Mouse (Mus musculus): ENCODE measurements around the gene Slc6a6. TPM values are rescaled to one million over a fixed set of nuclear protein-coding genes. Genes with fewer than 3 reads are reported as not detected.

The Slc6a6 gene
- total RNA-seq, 2 experiments from 2014 or later, result 21.3 to 34.0 TPM

GRCm38 (mm10) chr6:91694610-91695009 is 10.8 kb downstream of the Slc6a6 start:
- ATAC-seq (replicated peaks; ENCODE audit: low FRiP score, low TSS enrichment, poor library complexity, severe bottlenecking), result no peak

GRCm38 (mm10) chr6:91698831-91699230 is 15.0 kb downstream of the Slc6a6 start:
- 0 out of 2 replicates have a peak, but pooled peaks have one; percentile 35 for ATAC-seq (replicated peaks; ENCODE audit: low FRiP score, low TSS enrichment, poor library complexity, severe bottlenecking)

DNA sequence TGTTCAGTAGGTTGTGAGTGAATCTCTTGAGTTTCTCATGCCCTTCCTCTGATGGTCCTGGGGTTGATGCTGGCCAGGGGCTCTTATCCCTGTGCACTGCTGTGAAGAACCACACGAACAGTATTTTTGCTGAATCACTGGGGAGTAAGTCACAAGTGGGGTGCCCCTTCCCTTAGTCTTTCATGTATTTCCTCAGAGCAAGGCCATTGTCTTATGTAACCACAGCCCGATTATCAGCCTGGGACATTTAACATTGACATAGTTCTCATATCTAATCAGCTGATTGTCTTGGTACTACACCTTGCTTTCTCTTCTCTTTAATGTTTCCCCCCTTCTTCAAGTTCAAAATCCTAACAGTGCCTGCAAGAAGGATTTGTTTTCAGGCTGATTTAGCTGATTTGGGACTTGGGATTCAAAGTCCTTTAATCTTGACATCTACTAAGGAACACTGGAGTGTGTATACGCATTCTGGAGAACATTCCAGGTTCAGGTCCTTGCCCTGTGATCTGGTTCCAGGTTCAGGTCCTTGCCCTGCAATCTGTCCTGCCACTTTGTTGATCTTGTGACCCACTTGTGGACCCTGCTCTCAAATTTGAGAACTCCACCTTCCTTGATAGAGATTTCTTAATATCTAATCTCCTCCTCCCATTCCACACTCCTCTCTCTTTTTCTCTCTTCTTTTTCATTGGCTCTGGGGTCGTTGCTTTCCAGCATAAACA is 15.8 kb downstream of the Slc6a6 start:
- peak; percentile 67 for ATAC-seq (replicated peaks; ENCODE audit: low FRiP score, low TSS enrichment, poor library complexity, severe bottlenecking)

- ATAC-seq (replicated peaks; ENCODE audit: low FRiP score, low TSS enrichment, poor library complexity, severe bottlenecking), result no peak
These were observed 17.2 kb downstream of the Slc6a6 start for GRCm38 (mm10) chr6:91700823-91701621.

- no peak for ATAC-seq (replicated peaks; ENCODE audit: low FRiP score, low TSS enrichment, poor library complexity, severe bottlenecking)
These were observed 19.6 kb downstream of the Slc6a6 start for GRCm38 (mm10) chr6:91703459-91703858.

GRCm38 (mm10) chr6:91704446-91704845 is 20.6 kb downstream of the Slc6a6 start:
- ATAC-seq (replicated peaks; ENCODE audit: low FRiP score, low TSS enrichment, poor library complexity, severe bottlenecking), result no peak

DNA sequence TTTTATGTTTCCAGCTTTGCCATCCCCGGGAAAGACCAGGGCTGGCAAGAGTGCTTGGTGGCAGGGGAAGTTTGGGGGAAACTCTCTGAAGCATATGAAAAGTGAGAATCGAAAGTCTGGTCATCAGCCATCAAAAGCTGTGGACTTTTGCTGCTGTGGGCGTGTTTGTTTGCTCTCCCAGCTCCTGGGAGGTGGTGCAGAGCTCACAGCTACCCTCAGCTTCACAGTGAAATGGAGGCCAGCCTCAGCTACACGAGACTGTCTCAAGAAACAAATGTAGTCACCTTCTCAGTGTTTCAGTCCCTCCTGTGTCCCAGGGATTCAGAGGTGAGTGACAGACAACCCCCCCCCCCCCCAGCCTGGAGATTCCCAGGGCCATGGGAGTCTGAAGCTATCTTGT is 21.8 kb downstream of the Slc6a6 start:
- ATAC-seq (replicated peaks; ENCODE audit: low FRiP score, low TSS enrichment, poor library complexity, severe bottlenecking), result no peak

DNA sequence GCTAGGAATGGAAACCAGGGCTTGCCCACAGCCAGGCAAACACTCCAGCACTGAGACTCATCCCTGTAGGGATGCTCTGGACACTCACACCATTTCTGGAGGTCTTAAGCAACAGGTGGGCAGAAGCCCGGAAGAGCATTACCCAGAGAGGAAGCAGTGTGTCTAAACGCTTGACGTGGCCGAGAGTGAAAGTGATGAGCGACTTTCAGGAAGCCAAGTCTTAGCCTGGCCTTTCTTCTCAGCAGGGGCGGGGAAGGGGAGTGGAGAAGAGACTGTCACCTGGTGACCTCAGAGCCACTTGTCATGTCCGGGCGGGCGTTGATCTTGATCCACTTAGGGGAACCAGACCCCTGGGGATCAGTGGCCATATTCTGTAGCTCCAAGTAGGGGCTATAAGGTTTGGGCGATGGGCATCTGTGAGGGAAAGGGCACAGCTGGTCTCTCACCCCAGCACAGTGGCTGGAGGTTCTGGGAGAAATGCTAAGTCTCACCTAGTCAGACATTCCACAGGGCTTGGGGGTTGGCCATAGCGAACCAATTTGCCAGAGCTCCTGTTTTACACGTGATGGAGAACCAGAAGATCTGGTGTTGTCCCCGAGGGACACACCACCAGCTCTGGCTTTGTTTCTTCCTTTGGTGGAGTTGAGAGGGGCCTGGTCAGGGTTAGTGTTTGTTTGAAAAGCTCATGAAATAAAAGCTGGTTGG is 22.4 kb downstream of the Slc6a6 start:
- no peak for ATAC-seq (replicated peaks; ENCODE audit: low FRiP score, low TSS enrichment, poor library complexity, severe bottlenecking)

GRCm38 (mm10) chr6:91707276-91707885 is 23.5 kb downstream of the Slc6a6 start:
- ATAC-seq (replicated peaks; ENCODE audit: low FRiP score, low TSS enrichment, poor library complexity, severe bottlenecking), result no peak

DNA sequence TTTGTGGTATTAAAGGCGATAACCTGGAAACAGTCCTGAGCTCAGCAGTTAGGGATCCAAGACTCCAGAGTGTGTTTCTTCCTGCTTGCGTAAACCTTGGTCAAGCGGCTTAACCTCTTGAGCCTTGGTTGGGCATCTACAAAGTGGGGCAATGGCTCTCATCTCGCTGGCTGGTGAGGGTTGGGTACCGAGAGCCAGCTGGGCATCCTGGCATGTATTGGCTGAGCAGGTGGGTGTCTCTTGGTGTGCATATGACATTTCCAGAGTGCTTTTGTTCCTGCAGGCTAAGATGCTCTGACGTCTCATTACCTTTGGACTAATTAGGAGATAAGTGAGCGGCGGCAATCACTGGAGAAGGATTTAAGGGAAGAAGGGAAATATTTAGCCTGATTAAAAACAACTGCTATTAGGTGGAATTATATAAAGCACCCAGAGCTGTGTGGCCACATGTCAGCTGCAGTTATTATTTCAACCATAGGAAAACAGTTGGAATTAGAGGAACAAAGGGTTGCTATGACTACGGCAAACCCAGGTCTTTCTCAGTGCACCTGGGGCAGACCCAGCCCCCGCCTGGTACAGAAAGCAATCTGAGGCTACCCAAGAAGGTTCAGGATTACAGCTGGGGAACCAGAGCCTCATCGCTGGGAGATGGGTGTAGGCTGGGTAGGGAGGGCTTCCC is 24.2 kb downstream of the Slc6a6 start:
- no peak for ATAC-seq (replicated peaks; ENCODE audit: low FRiP score, low TSS enrichment, poor library complexity, severe bottlenecking)

DNA sequence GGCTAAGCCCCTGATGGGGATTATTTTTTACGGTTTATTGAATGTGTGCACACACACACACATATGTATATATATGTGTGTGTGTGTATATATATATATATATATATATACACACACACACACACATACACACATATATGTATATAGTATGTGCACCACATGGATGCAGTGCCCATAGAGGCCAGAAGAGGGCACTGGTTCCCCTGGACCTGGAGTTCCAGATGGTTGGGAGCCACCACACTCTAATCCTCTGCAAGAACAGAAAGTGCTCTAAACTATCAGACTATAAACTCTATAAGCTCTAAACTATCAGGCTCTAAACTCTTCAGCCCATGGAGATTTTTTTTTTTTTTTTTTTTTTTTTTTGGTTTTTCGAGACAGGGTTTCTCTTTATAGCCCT is 25.1 kb downstream of the Slc6a6 start:
- no peak for ATAC-seq (replicated peaks; ENCODE audit: low FRiP score, low TSS enrichment, poor library complexity, severe bottlenecking)

DNA sequence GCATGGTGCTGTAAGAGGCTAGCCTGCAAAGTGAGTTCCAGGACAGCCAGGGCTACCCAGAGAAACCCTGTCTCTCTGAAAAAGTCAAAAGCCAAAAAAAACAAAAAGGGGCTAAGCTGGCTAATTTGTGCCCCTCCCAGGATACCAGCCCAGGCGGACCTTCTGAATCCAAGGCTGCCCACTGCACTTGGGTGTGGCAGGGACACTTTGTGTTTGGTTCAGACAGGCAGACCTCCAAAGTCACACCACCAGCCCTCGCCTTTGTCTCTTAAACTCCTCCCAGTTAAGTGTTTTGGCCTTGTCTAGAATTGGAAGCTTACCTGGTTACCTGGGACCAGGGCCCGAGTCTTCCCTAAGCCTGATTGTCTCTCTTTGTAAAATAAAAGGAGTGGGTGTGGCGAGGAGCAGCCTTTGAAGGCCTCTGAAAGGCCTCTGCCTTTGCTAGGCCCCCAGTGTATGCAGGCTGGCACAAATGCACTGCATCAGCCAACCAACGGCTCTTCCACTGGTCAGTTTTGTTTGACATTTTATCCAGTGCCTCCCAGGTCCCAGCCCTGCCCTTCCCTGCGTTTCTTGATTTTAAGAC is 26.6 kb downstream of the Slc6a6 start:
- no peak for ATAC-seq (replicated peaks; ENCODE audit: low FRiP score, low TSS enrichment, poor library complexity, severe bottlenecking)

- ATAC-seq (replicated peaks; ENCODE audit: low FRiP score, low TSS enrichment, poor library complexity, severe bottlenecking), result 0 out of 2 replicates have a peak, but pooled peaks have one; percentile 17
These were observed 28.4 kb downstream of the Slc6a6 start for GRCm38 (mm10) chr6:91712097-91712854.

GRCm38 (mm10) chr6:91712855-91713331 is 29.0 kb downstream of the Slc6a6 start:
- ATAC-seq (replicated peaks; ENCODE audit: low FRiP score, low TSS enrichment, poor library complexity, severe bottlenecking), result peak; percentile 86

- ATAC-seq (replicated peaks; ENCODE audit: low FRiP score, low TSS enrichment, poor library complexity, severe bottlenecking), result no peak
These were observed 29.6 kb downstream of the Slc6a6 start for GRCm38 (mm10) chr6:91713370-91713896.

GRCm38 (mm10) chr6:91715023-91715422 is 31.2 kb downstream of the Slc6a6 start:
- no peak for ATAC-seq (replicated peaks; ENCODE audit: low FRiP score, low TSS enrichment, poor library complexity, severe bottlenecking)

DNA sequence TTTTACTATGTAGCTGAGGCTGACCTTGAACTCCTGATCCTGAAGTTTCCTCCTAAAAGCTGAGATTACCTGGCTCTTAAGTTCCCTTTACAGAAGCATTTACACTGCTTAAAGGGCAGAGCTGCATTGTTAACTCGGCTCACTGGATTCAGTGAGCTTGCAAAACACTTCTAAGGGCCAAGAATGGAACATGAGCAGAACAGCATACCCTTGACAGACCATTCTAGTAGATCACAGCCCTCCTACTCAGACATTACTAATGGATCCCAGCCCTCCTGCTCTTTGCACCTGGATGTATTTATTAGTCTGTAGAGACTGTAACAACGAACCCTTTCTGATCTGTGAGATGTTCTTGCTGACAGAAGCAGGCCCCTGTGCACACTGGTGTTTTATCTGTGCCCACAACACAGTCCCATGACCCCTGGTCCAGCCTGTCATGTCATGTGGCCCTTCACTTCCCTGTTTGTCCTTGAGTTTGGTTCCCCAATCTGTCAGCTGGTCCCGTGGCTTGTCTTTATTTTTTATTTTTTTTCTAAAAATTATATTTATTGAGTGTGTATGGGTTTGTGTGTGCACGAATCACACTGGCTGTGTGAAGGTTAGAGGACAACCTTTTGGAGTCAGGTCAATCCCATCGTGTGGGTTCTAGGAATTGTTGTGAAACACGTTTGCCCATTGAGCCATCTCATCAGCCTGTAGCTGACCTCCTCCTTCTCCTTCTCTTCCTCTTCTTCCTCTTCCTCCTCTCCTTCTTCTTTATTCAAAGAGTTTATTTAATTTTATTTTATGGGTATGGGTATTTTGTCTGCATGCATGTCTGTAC is 32.3 kb downstream of the Slc6a6 start:
- no peak for ATAC-seq (replicated peaks; ENCODE audit: low FRiP score, low TSS enrichment, poor library complexity, severe bottlenecking)
